Mouse (Mus musculus): ENCODE results near the gene Cbx8. TPM values are rescaled to one million over a fixed set of nuclear protein-coding genes. Genes with fewer than 3 reads are reported as not detected.

Cbx8 gene
- 8.6 and 10.9 TPM in 2 replicates for polyA plus RNA-seq (2021; fragmentation: Nextera tagmentation)
- long read RNA-seq, experiment 1, transcript Cbx8-201 (5 exons, 3,580 nt) = major isoform, 49 of 55 reads
- long read RNA-seq, experiment 1, partial matches to known transcripts = 3 of 55 reads
- long read RNA-seq, experiment 1, other reads (novel, unspliced or antisense) = 2 of 55 reads
- long read RNA-seq, experiment 2, transcript Cbx8-201 (5 exons, 3,580 nt) = major isoform, 20 of 20 reads
- long read RNA-seq, experiment 2, partial matches to known transcripts = 0 of 20 reads
- long read RNA-seq, experiment 2, other reads (novel, unspliced or antisense) = 0 of 20 reads

DNA sequence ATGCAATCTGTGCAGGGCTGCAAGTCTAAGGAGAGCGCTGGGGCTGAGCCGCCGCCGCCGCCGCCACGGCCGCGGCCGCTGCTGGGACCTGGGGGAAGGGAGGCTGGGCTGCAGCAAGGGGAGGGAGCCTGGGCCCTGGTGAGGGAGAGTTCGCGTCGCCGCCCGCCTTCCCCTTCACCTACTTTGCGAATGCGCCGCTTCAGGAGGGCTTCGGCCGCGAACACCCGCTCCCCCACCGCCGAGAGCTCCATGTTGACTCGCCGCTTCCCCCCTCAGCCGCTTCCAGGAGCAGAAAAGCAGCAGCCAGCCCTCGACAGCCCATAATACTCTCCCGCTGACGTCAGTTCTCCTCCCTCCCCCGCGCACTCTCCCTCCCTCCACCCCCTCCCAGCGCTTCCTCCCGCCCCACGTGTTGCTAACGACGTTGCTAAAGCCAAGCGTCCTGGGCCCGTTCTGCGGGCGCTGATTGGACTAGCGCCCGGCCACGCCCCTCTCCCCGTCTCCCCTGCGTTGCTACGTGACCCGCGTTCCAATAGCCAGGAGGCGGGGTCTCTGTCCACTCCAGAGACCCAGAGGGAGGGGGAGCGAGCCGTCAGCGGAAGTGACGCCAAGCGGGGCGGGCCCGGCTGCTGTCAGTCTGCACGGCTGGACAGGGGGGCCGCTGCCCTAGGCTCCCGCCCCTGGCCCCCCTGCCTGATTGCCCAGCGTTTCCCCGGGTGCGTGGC is at the start of gene Cbx8:
Gene Cbx8, minus strand, starts transcription at position 370 of the 725 bp plus-strand sequence.

DNA sequence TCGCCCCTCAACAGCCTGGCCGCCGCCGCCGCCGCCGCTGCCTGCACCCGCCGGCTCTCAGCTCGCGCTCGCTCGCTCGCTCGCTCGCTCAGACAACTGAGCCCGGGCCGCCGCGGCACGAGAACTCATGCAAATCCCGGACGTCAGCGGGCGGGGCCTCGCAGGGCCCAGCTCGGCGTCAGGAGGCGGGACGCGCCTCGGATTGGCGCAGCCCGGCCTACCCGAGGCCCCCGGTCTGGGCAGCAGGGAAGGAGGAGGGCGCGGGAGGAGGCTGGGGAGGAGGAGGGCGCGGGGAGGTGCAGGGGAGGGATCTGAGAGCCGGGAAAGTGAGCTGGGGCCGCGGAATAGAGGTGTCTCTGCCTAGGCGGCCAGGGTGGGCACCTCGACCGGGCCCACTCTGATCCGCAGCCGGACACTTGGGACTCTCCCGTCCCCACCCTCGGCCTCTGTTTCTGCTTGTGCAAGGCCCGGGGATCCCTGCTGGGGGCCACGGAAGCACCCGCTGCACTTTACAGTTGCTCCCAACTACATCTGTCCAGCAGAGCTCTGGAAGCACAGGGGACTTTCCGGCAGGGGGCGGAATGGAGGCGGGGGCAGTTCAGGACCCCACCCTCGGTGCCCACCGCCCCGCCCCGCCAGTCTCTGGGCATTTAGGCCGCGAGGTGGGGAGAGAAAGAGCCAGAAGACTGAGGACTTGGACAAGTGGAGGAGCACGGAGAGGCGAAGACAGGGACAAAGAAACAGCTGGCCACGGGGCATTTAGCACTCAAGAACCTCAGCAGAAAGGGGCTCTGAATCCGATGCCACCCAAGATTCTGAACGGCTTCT is 45.6 kb upstream of the Cbx8 start, which contains the start of gene Cbx4:
Gene Cbx4, minus strand, starts transcription at position 78 of the 828 bp plus-strand sequence.

GRCm38 (mm10) chr11:119022895-119023615 is 17.7 kb downstream of the Cbx8 start, which contains the start of gene Cbx2:
TSS of gene Cbx2 (plus strand) at chr11:119022962.

DNA sequence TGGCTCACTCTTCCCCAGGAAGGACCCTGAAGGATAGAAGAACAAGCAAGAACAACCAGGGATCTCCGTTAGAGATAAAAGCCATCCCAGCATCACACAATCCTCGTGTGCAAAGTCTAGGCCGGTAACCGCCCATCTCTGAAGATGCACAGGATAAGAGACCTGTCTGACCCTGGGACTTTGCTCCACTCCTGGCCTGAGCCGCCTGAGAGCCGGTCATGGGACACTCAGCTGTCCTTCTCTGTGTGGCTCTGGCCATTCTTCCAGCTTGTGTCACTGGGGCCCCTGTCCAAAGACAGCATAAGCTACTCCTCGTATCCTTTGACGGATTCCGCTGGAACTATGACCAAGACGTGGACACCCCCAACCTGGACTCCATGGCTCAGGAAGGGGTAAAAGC is 52.8 kb downstream of the Cbx8 start, which contains the start of gene Enpp7:
Gene Enpp7, plus strand, starts transcription at position 190 of the 400 bp plus-strand sequence.

Other genes with a start within 250 kb of the Cbx8 start
- 154 and 294 TPM in 2 replicates for gene Rbfox3, start 129.4 kb downstream of the Cbx8 start, polyA plus RNA-seq (2021; fragmentation: Nextera tagmentation)
- gene Enpp7, start 52.8 kb downstream of the Cbx8 start, polyA plus RNA-seq (2021; fragmentation: Nextera tagmentation) = not detected in 2 replicates
- gene Cbx2, start 18.0 kb downstream of the Cbx8 start, polyA plus RNA-seq (2021; fragmentation: Nextera tagmentation) = 0.25 and 0.87 TPM in 2 replicates
- 4.0 and 15.9 TPM in 2 replicates for gene Cbx4, start 45.3 kb upstream of the Cbx8 start, polyA plus RNA-seq (2021; fragmentation: Nextera tagmentation)
- gene Tbc1d16, start 187.5 kb upstream of the Cbx8 start, polyA plus RNA-seq (2021; fragmentation: Nextera tagmentation) = 6.4 and 7.0 TPM in 2 replicates
- gene Ccdc40, start 187.6 kb upstream of the Cbx8 start, polyA plus RNA-seq (2021; fragmentation: Nextera tagmentation) = 0.79 and 1.1 TPM in 2 replicates
- gene Gaa, start 226.9 kb upstream of the Cbx8 start, polyA plus RNA-seq (2021; fragmentation: Nextera tagmentation) = 147 and 167 TPM in 2 replicates

Measured in left cerebral cortex, adult 6 months (tissue).